Mouse (Mus musculus): ENCODE measurements around the gene Rnf144b.

GRCm38 (mm10) chr13:47109239-47109638 lies 13.2 kb upstream of the Rnf144b start:
- no peak for TF ChIP-seq CTCF (IDR thresholded peaks at IDR 0.05; ENCODE audit: control insufficient read depth, insufficient read depth, low read length)
- TF ChIP-seq POLR2A (IDR thresholded peaks at IDR 0.05; ENCODE audit: borderline replicate concordance, control insufficient read depth, low read depth, low read length) = no peak

Measured in bone marrow, adult 2 months (tissue).